Mouse (Mus musculus): ENCODE measurements around the gene Abl1. TPM values are rescaled to one million over a fixed set of nuclear protein-coding genes. Genes with fewer than 3 reads are reported as not detected.

Abl1 gene
- polyA plus RNA-seq, 1 experiment: 61.7 TPM

DNA sequence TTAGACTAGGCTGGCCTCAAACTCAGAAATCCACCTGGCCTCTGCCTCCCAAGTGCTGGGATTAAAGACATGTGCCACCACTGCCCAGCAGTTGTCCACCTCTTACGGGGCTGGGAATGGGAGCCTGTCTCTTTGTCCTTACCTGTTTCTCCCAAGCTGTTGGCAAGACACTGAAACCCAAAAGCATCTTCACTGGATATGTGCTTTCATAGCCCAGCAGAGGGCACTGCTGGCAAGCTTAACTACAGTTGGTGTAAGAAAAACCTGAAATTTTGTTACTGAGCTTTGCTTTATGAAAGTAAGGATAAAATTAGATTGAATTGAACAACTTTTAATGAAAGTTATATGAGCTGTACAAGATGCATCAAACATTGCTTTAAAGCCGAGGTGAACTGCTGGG is 4.5 kb upstream of the Abl1 start:
- 33% methylated on average over 2 of the region's 2 CpGs for WGBS
- Histone ChIP-seq H3K4me3 (replicated peaks; ENCODE audit: extremely low read depth, low read depth, low read length) (no peak overlapping the region), H3K4me1 (ENCODE audit: control insufficient read depth, insufficient read depth, low read length) (no peaks in the 10 kb centered on the region)
- no peak for TF ChIP-seq POLR2A (IDR thresholded peaks at IDR 0.05; ENCODE audit: borderline replicate concordance, extremely low read depth, low read depth, low read length)
- TF ChIP-seq CTCF (IDR thresholded peaks at IDR 0.05; ENCODE audit: insufficient read depth, low read length): peak; percentile 46; the same call in 1 of the 2 replicates
- DNase-seq: peak; percentile 54

GRCm38 (mm10) chr2:31689045-31689444 is 869 bp downstream of the Abl1 start:
- peak; percentile 43 for DNase-seq
- WGBS: 1% methylated on average over 12 of the region's 12 CpGs
- peaks cover 15% of the 10 kb centered on the region for H3K4me1 ChIP-seq (ENCODE audit: control insufficient read depth, insufficient read depth, low read length)
- H3K4me3 ChIP-seq (replicated peaks; ENCODE audit: extremely low read depth, low read depth, low read length): peak overlapping the region; percentile 68
- TF ChIP-seq CTCF (IDR thresholded peaks at IDR 0.05; ENCODE audit: insufficient read depth, low read length) (no peak), POLR2A (IDR thresholded peaks at IDR 0.05; ENCODE audit: borderline replicate concordance, extremely low read depth, low read depth, low read length) (no peak)

DNA sequence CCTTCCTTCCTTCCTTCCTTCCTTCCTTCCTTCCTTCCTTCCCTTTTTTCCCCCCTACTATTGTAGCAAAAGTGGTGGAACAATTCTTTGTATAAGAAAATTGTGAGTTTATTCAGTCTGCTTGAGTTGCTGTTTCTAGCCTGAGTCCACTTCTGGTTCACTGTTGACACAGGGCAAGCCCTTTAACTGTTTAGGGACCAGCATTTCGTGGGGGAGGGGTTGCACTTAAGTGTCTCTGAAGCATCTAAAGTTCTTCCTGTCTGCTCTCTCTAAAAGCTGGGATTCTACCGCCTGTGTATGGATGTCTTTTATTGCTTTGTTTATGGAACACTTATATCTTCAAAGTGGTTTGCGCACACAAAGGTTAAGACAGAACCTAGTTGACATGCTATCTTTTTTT is 1.9 kb downstream of the Abl1 start:
- H3K4me3 ChIP-seq (replicated peaks; ENCODE audit: extremely low read depth, low read depth, low read length): peak overlapping the region; percentile 44
- no peak for TF ChIP-seq POLR2A (IDR thresholded peaks at IDR 0.05; ENCODE audit: borderline replicate concordance, extremely low read depth, low read depth, low read length)
- H3K4me1 ChIP-seq (ENCODE audit: control insufficient read depth, insufficient read depth, low read length): peaks cover 15% of the 10 kb centered on the region
- 34% methylated on average over 3 of the region's 3 CpGs for WGBS
- DNase-seq: no peak

DNA sequence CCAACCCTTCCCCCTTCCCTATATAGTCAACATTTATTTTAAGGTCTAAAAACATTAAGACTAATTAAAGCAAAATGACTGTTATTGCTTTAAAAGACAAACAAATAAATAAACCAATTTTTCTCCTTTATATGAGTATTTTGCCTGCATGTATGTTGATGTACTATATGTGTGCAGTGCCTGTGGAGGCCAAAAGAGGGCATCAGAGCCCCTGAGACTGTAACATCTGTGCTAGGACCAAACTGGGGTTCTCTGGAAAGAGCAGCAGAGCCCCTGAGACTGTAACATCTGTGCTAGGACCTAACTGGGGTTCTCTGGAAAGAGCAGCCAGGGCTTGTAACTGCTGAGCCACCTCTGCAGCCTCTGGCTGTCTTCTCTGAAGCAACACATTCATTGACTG is 10.0 kb downstream of the Abl1 start:
- no peaks in the 10 kb centered on the region for H3K4me1 ChIP-seq (ENCODE audit: control insufficient read depth, insufficient read depth, low read length)
- no peak overlapping the region for H3K4me3 ChIP-seq (replicated peaks; ENCODE audit: extremely low read depth, low read depth, low read length)
- no peak for TF ChIP-seq POLR2A (IDR thresholded peaks at IDR 0.05; ENCODE audit: borderline replicate concordance, extremely low read depth, low read depth, low read length)
- no peak for TF ChIP-seq CTCF (IDR thresholded peaks at IDR 0.05; ENCODE audit: insufficient read depth, low read length)
- no peak for DNase-seq

GRCm38 (mm10) chr2:31700545-31701446 is 12.6 kb downstream of the Abl1 start:
- WGBS: 47% methylated on average over 7 of the region's 7 CpGs

DNA sequence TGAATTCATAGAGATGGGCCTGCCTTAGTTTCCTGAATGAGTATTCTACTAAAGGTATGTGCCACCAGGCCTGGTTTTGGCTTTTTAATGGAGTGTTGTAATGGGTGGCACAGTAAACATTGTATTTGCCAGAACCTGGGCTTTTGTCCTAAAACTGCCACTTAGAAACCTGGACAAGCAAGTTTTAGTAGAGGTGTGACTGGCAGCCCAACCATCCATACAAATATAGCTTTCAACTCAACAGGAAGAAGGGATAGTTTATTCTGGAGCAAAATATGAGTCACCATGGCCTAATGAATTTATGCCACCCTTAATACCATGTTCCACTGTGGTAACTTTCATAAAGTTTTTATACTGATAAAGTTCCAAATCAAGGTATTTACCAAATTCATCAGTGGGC is 15.1 kb downstream of the Abl1 start:
- no peak for TF ChIP-seq POLR2A (IDR thresholded peaks at IDR 0.05; ENCODE audit: borderline replicate concordance, extremely low read depth, low read depth, low read length)
- TF ChIP-seq CTCF (IDR thresholded peaks at IDR 0.05; ENCODE audit: insufficient read depth, low read length): no peak
- Histone ChIP-seq H3K4me3 (replicated peaks; ENCODE audit: extremely low read depth, low read depth, low read length) (no peak overlapping the region), H3K4me1 (ENCODE audit: control insufficient read depth, insufficient read depth, low read length) (no peaks in the 10 kb centered on the region)
- DNase-seq: no peak

More at GRCm38 (mm10) chr2:31700545-31701446, 12.6 kb downstream of the Abl1 start:
- Histone ChIP-seq H3K4me1 (ENCODE audit: control insufficient read depth, insufficient read depth, low read length) (no peaks in the 10 kb centered on the region), H3K4me3 (replicated peaks; ENCODE audit: extremely low read depth, low read depth, low read length) (no peak overlapping the region)
- TF ChIP-seq CTCF (IDR thresholded peaks at IDR 0.05; ENCODE audit: insufficient read depth, low read length): no peak
- TF ChIP-seq POLR2A (IDR thresholded peaks at IDR 0.05; ENCODE audit: borderline replicate concordance, extremely low read depth, low read depth, low read length): no peak
- DNase-seq: no peak

GRCm38 (mm10) chr2:31705914-31706313 is 17.7 kb downstream of the Abl1 start:
- Histone ChIP-seq H3K4me3 (replicated peaks; ENCODE audit: extremely low read depth, low read depth, low read length) (no peak overlapping the region), H3K4me1 (ENCODE audit: control insufficient read depth, insufficient read depth, low read length) (no peaks in the 10 kb centered on the region)
- TF ChIP-seq CTCF (IDR thresholded peaks at IDR 0.05; ENCODE audit: insufficient read depth, low read length): no peak
- no peak for TF ChIP-seq POLR2A (IDR thresholded peaks at IDR 0.05; ENCODE audit: borderline replicate concordance, extremely low read depth, low read depth, low read length)
- no peak for DNase-seq

DNA sequence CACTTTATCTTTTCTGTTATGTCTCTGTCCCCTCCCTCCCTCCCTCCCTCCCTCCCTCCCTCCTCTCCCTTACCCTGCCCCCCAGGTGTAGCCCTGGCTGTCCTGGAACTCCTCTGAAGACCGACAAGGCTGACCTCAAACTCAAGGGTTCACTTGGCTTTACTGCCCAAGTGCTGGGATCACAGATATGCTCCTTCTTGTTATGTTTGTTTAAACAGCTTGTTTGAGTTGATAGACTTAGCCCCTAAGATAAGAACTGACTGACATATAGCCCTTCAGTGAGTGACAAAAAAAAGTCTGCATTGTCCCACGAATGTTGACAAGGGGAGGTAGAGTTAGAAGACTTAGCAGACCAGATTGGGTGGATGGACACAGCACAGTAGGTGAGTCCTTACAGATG is 18.4 kb downstream of the Abl1 start:
- WGBS: 18% methylated on average over 2 of the region's 2 CpGs
- no peak for DNase-seq
- no peaks in the 10 kb centered on the region for H3K4me1 ChIP-seq (ENCODE audit: control insufficient read depth, insufficient read depth, low read length)
- TF ChIP-seq CTCF (IDR thresholded peaks at IDR 0.05; ENCODE audit: insufficient read depth, low read length) (no peak), POLR2A (IDR thresholded peaks at IDR 0.05; ENCODE audit: borderline replicate concordance, extremely low read depth, low read depth, low read length) (no peak)
- no peak overlapping the region for H3K4me3 ChIP-seq (replicated peaks; ENCODE audit: extremely low read depth, low read depth, low read length)

DNA sequence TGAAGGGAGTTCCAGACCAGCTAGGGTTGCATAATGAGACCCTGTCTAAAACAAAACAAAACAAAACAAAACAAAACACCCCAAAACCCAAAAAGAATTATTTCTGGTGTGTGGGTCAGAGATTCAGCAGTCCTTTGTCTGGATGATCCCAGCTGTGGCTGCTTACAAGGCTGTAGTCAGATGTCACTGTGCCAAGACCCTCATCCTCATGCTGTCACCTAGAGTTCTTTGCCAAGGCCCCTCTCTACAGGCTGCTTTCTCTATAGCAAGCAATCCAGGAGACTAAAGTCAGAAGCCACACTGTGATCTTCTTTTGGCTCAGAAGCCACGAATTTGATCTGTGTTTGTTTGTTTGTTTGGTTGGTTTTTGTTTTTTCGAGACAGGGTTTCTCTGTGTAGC is 24.5 kb downstream of the Abl1 start:
- WGBS: 80% methylated on average over 2 of the region's 2 CpGs
- DNase-seq: no peak
- TF ChIP-seq POLR2A (IDR thresholded peaks at IDR 0.05; ENCODE audit: borderline replicate concordance, extremely low read depth, low read depth, low read length): no peak
- TF ChIP-seq CTCF (IDR thresholded peaks at IDR 0.05; ENCODE audit: insufficient read depth, low read length): no peak
- Histone ChIP-seq H3K4me3 (replicated peaks; ENCODE audit: extremely low read depth, low read depth, low read length) (no peak overlapping the region), H3K4me1 (ENCODE audit: control insufficient read depth, insufficient read depth, low read length) (no peaks in the 10 kb centered on the region; the same call in 1 of the 2 replicates)

GRCm38 (mm10) chr2:31713813-31714212 is 25.6 kb downstream of the Abl1 start:
- Histone ChIP-seq H3K4me3 (replicated peaks; ENCODE audit: extremely low read depth, low read depth, low read length) (no peak overlapping the region), H3K4me1 (ENCODE audit: control insufficient read depth, insufficient read depth, low read length) (no peaks in the 10 kb centered on the region; the same call in 1 of the 2 replicates)
- DNase-seq: no peak
- WGBS: 57% methylated on average over 3 of the region's 3 CpGs
- TF ChIP-seq POLR2A (IDR thresholded peaks at IDR 0.05; ENCODE audit: borderline replicate concordance, extremely low read depth, low read depth, low read length): no peak
- no peak for TF ChIP-seq CTCF (IDR thresholded peaks at IDR 0.05; ENCODE audit: insufficient read depth, low read length)
